Mouse (Mus musculus) forebrain, embryonic 12.5 days (tissue): ENCODE measurements around the gene Lama5. TPM values are rescaled to one million over a fixed set of nuclear protein-coding genes. Genes with fewer than 3 reads are reported as not detected.
A peak's percentile ranks its signal among the peaks of the same experiment; 100 is the strongest.
"Not testable (repeated sequence)": the region's sequence is repeated elsewhere in the genome, so short reads cannot be mapped to it uniquely, and the experiment has no call there.

Experiments used
- ATAC-seq: fragments of 200-750 bp; cut with Nextera tagmentation; 2 replicates; pipeline ENCODE4 v1.8.0; 2017; ENCODE audit warnings: moderate TSS enrichment; ENCODE audit not compliant: low FRiP score
- H3K27ac ChIP-seq: fragments of 300-500 bp; sonication (generic); 2 replicates; pipeline ENCODE4 v1.5.1; 2016; ENCODE audit warnings: mild to moderate bottlenecking
- H3K27me3 ChIP-seq: fragments of 300-500 bp; sonication (generic); 2 replicates; pipeline ENCODE4 v1.6.1; 2016; ENCODE audit warnings: mild to moderate bottlenecking
- H3K36me3 ChIP-seq: fragments of 300-500 bp; sonication (generic); replicated peaks from 2 replicates; pipeline ENCODE4 v1.6.1; 2016; ENCODE audit warnings: mild to moderate bottlenecking
- H3K4me1 ChIP-seq: fragments of 300-500 bp; sonication (generic); 2 replicates; pipeline ENCODE4 v1.6.1; 2016
- H3K4me2 ChIP-seq: fragments of 300-500 bp; sonication (generic); 2 replicates; pipeline ENCODE4 v1.6.1; 2016; ENCODE audit warnings: mild to moderate bottlenecking, moderate library complexity
- H3K4me3 ChIP-seq: fragments of 300-500 bp; sonication (generic); replicated peaks from 2 replicates; pipeline ENCODE4 v1.5.1; 2016; ENCODE audit warnings: mild to moderate bottlenecking
- H3K9ac ChIP-seq: fragments of 300-500 bp; sonication (generic); 2 replicates; pipeline ENCODE4 v1.6.1; 2016; ENCODE audit warnings: mild to moderate bottlenecking
- H3K9me3 ChIP-seq: fragments of 300-500 bp; sonication (generic); 2 replicates; pipeline ENCODE4 v1.6.1; 2016
- WGBS: fragments of 180-500 bp; shearing (Covaris S2); methylation state at CpG from one replicate; pipeline ENCODE4 v1.1.7; 2016; 5-methylcytosine and 5-hydroxymethylcytosine counted together
- polyA plus RNA-seq: library from polyadenylated mRNA; unstranded; fragments of >200 nt; fragmentation: Nextera tagmentation; extraction: Ambion mirVana; gene quantifications from 2 replicates; pipeline ENCODE4 v1.2.1, GENCODE M21; 2016

Gene Lama5
- polyA plus RNA-seq, 1 experiment from 2014 or later = 4.9 TPM

DNA sequence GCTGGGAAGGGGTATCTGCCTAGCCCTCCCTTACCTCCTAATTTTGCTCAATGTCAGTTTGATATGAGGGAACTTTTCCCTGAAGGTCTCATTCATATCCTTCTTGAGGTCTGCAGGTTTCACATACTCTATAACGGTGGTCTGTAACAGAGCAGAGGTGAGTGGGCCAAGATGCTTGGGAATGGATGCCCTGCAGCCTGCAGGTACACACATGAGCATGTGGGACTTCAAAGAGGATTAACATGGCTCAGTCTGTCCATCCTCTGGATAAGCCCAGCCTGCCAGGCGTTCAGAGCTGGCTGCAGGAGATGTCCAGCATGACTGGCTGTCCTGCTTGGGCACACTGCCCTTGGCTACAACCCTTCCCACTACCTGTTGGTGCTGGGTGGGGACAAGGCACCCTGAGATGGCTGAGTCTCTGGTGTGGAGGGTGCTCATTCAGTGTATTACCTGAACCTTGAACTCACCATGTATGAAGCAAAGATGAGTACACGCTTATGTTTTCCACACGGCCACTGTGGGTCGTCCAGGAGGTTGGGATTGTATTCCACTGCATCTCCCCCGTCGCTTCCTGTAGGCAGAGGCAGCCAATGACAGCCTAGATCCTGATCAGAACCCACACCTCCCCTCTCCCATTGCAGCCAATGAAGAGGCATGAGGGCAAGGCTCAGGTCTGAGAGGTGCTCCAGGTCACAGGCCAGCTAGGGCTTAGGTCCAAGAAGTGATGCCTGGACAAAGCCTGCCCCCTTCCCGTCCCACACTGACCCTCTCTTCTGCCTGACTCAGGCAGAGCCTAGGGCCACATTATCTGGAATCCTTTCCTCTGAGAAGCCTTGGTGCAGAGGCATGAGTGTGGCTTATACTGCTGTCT lies 35.2 kb upstream of the Lama5 start:
- Histone ChIP-seq H3K4me1 (peaks cover 15% of the 10 kb centered on the region), H3K4me3 (no peak overlapping the region), H3K27me3 (no peaks in the 10 kb centered on the region), H3K9me3 (no peaks in the 10 kb centered on the region), H3K9ac (no peak overlapping the region), H3K27ac (no peak overlapping the region), H3K4me2 (no peak overlapping the region), H3K36me3 (peaks cover 63% of the 10 kb centered on the region)
- WGBS = 63% methylated on average over 8 of the region's 8 CpGs
- no peak for ATAC-seq

DNA sequence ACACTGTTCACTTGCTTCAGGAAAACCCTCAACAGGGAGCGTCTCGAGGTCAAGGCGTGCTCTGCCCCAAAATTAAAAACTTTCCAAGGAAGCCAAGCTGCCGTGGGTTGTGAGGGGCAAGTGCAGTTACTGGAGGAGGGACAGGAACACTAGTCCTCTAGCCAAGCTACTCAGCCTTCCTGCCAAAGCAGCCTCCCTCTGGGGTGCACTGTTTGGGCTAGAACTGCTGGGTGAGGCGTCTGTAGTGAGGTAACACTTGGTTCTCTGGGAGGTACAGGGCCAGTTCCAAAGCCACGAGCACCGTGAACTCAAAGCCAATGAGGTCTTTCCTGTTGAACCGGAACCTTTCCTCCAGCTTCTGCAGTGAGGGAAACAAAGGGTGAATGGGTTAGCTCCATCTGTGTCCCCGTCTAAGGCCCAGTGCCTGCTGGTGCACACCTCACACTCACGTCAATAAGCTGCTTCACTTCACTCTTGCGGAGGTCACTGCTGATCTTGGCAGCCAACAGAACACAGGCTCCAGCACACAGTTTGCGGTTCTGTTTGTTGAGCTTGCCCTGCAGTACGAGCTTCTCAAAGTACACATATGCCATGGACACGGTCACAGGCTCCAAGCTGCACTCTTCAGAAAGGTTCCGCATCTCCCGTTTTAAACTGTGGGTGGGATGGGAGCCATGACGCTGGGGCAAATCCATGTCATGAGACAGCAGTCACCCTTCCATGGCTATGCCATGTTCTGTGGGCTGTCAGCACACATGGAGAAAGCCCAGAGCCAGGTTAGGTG lies 34.4 kb upstream of the Lama5 start:
- H3K27me3 ChIP-seq, H3K4me2 ChIP-seq, H3K27ac ChIP-seq, H3K9me3 ChIP-seq, H3K9ac ChIP-seq, ATAC-seq, H3K4me3 ChIP-seq: not testable (repeated sequence)
- peaks cover 17% of the 10 kb centered on the region for H3K4me1 ChIP-seq
- H3K36me3 ChIP-seq = peaks cover 63% of the 10 kb centered on the region
- 74% methylated on average over 17 of the region's 17 CpGs for WGBS

DNA sequence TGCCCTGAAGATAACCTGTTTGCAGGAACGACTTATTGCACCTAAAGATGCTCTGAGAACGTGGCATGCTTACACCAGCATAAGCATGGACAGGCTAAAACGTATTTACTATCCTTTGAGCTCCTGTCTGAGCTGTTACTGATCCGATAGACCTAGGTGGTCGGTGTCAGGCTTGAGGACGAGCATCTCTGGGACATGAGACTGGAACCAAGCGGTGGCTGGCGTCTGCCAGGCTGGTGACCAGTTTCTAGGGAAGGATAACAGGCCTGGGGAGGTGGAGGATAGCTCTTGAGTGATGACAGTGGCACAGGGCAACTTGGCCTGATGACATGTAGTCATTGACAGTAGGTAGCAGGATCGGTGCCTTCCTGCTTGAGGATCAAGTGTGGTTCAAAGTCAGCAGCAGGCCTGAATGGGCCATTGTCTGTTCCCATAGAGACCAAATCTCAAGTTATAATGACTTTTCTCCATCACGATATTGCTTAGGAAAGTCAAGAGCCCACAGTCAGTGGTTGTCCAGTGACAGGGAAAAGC lies 33.4 kb upstream of the Lama5 start:
- not testable (repeated sequence) for H3K4me2 ChIP-seq, H3K9ac ChIP-seq, H3K4me3 ChIP-seq, ATAC-seq, H3K27me3 ChIP-seq, H3K27ac ChIP-seq, H3K9me3 ChIP-seq
- Histone ChIP-seq H3K36me3 (peaks cover 60% of the 10 kb centered on the region), H3K4me1 (peaks cover 17% of the 10 kb centered on the region)
- 78% methylated on average over 10 of the region's 10 CpGs for WGBS

DNA sequence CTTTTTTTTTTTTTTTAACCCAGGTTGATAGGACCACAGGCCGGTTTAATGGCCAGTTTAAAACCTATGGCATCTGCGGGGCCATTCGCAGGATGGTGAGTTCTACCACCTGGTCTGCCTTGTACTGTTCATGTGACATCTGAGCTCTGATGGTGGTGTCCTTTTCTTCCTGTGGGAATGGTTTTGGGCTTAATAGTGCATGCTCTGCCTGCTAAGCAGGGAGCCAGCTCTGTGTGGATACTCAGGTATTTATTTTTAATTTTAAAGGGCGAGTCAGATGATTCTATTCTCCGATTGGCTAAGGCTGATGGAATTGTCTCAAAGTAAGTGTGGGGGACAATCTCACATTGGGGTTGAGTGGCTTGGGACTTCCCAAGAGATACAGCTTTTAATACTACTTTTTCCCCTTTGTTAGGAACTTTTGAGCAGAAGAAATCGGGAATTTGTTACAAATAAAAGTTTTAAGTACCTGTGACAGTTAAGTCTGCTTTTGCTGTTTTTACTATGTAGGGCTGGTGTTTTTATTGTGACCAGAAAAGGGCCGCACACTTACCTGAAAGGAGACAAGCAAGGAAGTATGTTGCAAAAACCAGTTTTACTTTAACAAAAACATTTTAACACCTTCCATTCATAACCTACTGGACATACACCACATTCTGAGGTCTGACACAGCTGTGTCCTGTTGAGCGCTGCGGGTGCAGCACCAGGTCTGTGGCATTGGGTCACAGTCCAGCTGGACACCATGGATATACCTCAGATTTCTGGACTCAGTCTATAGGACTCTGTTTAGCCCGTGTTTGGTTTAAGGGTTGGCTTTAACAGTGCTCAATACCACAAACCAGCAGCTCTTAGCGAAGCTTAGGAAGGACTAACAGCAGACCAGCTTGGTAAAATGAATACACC lies 32.6 kb upstream of the Lama5 start:
- H3K4me1 ChIP-seq = peaks cover 17% of the 10 kb centered on the region
- peak overlapping the region; percentile 94; the same call in 1 of the 2 replicates for H3K27ac ChIP-seq
- H3K9ac ChIP-seq = peak overlapping the region; percentile 89
- no peaks in the 10 kb centered on the region for H3K27me3 ChIP-seq
- no peaks in the 10 kb centered on the region for H3K9me3 ChIP-seq
- ATAC-seq = no peak
- WGBS = 56% methylated on average over 11 of the region's 11 CpGs
- peak overlapping the region; percentile 68 for H3K4me2 ChIP-seq
- H3K36me3 ChIP-seq = peaks cover 52% of the 10 kb centered on the region
- H3K4me3 ChIP-seq = peak overlapping the region; percentile 89

DNA sequence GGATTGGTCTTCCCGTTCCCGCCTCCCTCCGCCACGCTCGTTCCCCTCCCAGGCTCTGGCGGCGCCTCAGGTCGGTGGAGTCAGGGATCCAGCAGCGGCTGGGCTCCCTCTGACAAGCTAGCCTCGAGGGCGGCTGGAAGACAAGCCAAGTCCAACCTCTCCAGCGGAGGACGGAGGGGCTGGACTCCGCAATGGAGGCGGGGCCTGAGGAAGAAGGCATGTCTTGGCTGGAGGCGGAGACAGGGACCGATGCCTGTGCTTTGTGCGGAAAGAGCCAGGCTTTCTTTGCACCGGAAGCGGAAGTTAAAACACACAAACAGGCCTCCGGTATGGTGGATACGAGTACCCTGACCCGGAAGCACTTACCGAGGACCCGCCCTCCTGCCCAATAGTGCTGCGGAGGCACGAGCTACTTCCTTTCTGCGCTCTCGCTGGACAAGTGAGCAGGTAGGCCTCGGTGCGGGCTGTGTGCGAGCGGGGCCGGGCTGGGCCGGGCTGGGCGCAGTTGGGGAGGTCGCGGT lies 31.4 kb upstream of the Lama5 start, which contains the start of gene Rps21:
TSS of gene Rps21 (plus strand) at position 377 of the 521 bp plus-strand sequence.
- peak within 1 kb of the TSS; percentile 89 for H3K9ac ChIP-seq
- peak within 1 kb of the TSS; percentile 85 for H3K4me2 ChIP-seq
- peak within 1 kb of the TSS; percentile 89 for H3K4me3 ChIP-seq
- no peaks in the 10 kb centered on the region for H3K27me3 ChIP-seq
- peaks cover 40% of the 10 kb centered on the region for H3K36me3 ChIP-seq
- under 1% methylated on average over 37 of the region's 38 CpGs for WGBS
- H3K27ac ChIP-seq = peak within 1 kb of the TSS; percentile 94
- H3K4me1 ChIP-seq = peaks cover 17% of the 10 kb centered on the region
- H3K9me3 ChIP-seq = no peaks in the 10 kb centered on the region
- peak; percentile 98 for ATAC-seq

DNA sequence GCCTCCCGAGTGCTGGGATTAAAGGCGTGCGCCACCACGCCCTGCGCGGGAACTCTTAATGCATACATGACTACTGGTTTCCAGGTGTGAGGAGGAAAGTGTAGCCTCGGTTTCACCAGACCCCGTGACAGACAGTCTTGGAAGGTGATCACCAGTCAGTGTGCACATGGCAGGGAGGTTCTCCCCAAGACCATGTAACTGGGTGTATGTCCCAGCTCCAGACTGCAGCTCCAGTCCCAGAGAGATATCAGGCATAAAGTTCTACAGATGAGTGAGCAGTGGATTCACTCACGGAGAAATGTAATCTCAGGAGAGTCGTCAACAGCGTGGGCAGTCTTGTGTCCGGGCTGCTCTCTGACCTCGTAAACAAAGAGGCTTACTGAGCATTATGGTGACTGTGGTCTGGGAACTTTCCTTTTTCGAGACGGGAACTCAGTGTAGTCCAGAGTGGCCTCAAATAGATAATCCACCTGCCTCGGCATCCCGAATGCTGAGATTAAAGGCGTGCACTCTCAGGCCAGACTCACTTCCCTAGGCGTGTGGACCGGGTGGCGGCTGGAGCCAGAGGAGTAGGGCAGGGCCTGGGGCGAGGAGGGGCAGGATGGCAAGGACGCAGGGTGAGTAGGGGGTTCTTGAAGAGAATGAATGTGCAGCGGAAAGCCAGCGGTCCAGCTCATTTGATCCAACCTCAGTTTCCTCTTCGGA lies 30.8 kb upstream of the Lama5 start:
- no peaks in the 10 kb centered on the region for H3K27me3 ChIP-seq
- peak; percentile 65 for ATAC-seq
- H3K9me3 ChIP-seq = no peaks in the 10 kb centered on the region
- peaks cover 34% of the 10 kb centered on the region for H3K36me3 ChIP-seq
- peaks cover 22% of the 10 kb centered on the region for H3K4me1 ChIP-seq
- WGBS = 25% methylated on average over 26 of the region's 26 CpGs
- peak overlapping the region; percentile 85 for H3K4me2 ChIP-seq
- H3K4me3 ChIP-seq = peak overlapping the region; percentile 89
- H3K27ac ChIP-seq = peak overlapping the region; percentile 94
- H3K9ac ChIP-seq = peak overlapping the region; percentile 84

DNA sequence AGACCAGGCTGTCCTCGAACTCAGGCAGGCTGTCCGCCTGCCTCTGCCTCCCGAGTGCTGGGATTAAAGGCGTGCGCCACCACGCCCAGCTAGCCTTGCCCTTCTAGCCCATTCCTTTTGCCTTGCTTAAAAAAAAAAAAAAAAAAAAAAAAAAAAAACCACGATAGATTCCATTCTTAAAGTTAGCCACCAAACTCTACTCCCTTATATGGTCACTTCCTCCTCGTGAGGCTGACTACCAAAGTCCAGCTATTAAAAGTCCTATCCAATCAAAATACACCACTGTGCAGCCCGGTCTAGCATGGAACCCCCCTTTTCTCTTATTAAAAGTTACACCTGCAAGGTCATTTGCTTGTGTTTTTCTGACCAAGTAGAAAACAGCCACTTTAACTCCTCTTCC lies 30.0 kb upstream of the Lama5 start:
- H3K9me3 ChIP-seq = no peaks in the 10 kb centered on the region
- H3K27me3 ChIP-seq = no peaks in the 10 kb centered on the region
- no peak for ATAC-seq
- H3K4me1 ChIP-seq = peaks cover 26% of the 10 kb centered on the region
- 0 out of 2 replicates have a peak overlapping the region, but pooled peaks have one; percentile 89 for H3K4me3 ChIP-seq
- H3K9ac ChIP-seq = no peak overlapping the region
- H3K36me3 ChIP-seq = peaks cover 27% of the 10 kb centered on the region
- peak overlapping the region; percentile 94; the same call in 1 of the 2 replicates for H3K27ac ChIP-seq
- H3K4me2 ChIP-seq = peak overlapping the region; percentile 85
- WGBS = 94% methylated on average over 9 of the region's 9 CpGs

DNA sequence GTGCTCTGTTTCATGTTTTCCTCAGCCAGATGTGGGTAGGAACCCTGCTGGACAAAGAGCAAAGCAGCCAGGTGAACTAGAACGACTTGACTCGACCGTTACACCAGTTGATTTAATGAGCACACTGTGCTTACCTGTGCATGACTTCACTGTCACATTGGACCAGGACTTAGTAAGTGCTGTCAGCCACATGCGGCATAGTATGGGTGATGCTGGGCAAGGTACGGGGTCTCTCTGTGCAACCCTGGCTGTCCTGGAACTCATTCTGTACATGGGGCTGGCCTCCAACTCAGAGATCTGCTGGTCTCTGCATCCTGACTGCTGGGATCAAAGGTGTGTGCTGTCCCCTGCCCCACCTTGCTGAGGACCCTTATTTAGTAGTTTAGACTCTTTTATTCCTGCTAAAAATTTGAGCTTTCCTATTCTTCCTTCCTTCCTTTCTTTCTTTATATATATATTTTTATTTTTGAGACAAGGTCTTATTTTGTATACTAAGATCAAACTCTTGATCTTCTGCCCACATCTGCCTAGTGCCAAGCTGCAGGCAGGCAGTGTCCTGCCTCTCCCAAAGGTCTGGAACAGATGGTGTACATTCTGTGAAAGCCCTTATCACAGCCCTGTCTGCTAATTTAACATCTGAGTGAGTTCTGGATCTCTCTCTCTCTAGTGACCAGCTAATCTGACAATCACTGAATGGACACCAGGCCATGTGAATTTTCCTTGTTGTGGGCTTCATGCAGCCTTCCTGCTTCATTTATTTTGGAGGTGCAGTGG lies 29.0 kb upstream of the Lama5 start:
- no peaks in the 10 kb centered on the region for H3K27me3 ChIP-seq
- no peak overlapping the region for H3K4me2 ChIP-seq
- no peak overlapping the region for H3K4me3 ChIP-seq
- 91% methylated on average over 5 of the region's 5 CpGs for WGBS
- H3K9me3 ChIP-seq = no peaks in the 10 kb centered on the region
- peaks cover 16% of the 10 kb centered on the region for H3K36me3 ChIP-seq
- no peak overlapping the region for H3K9ac ChIP-seq
- ATAC-seq = no peak
- peaks cover 26% of the 10 kb centered on the region for H3K4me1 ChIP-seq
- no peak overlapping the region for H3K27ac ChIP-seq

DNA sequence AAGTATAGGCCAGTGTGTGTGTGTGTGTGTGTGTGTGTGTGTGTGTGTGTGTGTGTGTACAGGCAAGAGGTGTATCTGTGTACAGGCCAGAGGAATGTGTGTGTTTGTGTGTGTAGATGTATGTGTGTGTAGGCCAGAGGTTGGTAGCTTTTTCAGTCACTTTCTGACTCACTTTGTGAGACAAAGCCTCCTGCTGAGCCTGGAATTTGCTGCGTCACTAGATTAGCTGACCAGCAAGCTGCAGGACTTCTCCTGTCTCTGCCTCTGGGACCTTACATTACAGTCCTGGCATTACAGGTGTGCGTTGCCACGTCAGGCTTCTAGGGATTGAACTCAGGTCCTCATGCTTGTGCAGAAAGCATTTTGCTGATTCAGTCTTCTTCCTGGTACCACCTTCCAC lies 26.2 kb upstream of the Lama5 start:
- 44% methylated on average over 3 of the region's 3 CpGs for WGBS

DNA sequence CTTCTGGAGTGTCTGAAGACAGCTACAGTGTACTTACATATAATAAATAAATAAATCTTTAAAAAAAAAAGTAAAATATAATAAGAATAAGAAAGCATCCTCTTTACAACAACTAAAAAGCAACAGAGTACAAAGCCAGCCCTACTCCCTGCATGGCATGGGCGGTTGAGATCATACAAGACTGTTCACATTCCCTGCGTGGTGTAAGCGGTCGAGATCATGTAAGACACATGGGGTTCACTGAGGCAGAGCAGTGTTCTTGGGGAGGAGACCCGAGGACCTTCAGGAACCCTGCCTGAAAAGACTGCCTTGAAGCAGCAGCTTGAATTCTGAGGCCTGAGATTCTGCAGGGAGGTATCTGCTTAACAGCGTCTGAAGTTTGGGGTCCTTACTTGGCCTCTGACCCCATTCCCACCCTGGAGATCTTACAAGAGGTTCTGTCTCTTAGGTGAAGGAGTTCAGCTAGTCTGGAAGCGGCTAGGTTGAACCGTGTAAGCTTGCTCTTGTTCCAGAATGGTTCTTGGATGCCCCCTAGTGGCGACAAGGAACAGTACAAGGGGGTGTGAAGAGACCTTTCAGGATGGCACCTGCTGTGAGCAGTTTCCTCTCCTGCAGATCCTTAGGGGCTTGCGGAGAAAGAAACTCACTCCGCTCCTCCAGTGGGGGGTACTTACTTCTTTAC lies 25.4 kb upstream of the Lama5 start:
- no peaks in the 10 kb centered on the region for H3K36me3 ChIP-seq
- no peak overlapping the region for H3K27ac ChIP-seq
- no peaks in the 10 kb centered on the region for H3K27me3 ChIP-seq
- H3K4me1 ChIP-seq = peaks cover 13% of the 10 kb centered on the region
- no peak overlapping the region for H3K4me3 ChIP-seq
- 33% methylated on average over 11 of the region's 11 CpGs for WGBS
- H3K4me2 ChIP-seq = no peak overlapping the region
- no peaks in the 10 kb centered on the region for H3K9me3 ChIP-seq
- no peak overlapping the region for H3K9ac ChIP-seq
- ATAC-seq = peak; percentile 89

More for the DNA sequence above, 26.2 kb upstream of the Lama5 start:
- H3K4me1 ChIP-seq = peaks cover 18% of the 10 kb centered on the region
- no peak overlapping the region for H3K9ac ChIP-seq
- no peak for ATAC-seq
- no peaks in the 10 kb centered on the region for H3K9me3 ChIP-seq
- H3K27ac ChIP-seq = no peak overlapping the region
- H3K36me3 ChIP-seq = no peaks in the 10 kb centered on the region
- H3K27me3 ChIP-seq = no peaks in the 10 kb centered on the region
- H3K4me2 ChIP-seq = no peak overlapping the region
- H3K4me3 ChIP-seq = no peak overlapping the region
